Mouse (Mus musculus): ENCODE results near the gene Wdr6. TPM values are rescaled to one million over a fixed set of nuclear protein-coding genes. Genes with fewer than 3 reads are reported as not detected.
"Not testable (repeated sequence)": the region's sequence is repeated elsewhere in the genome, so short reads cannot be mapped to it uniquely, and the experiment has no call there.

The Wdr6 gene
- 273 and 274 TPM in 2 replicates for polyA plus RNA-seq (2014; fragmentation: Nextera tagmentation; extraction: Ambion mirVana)

DNA sequence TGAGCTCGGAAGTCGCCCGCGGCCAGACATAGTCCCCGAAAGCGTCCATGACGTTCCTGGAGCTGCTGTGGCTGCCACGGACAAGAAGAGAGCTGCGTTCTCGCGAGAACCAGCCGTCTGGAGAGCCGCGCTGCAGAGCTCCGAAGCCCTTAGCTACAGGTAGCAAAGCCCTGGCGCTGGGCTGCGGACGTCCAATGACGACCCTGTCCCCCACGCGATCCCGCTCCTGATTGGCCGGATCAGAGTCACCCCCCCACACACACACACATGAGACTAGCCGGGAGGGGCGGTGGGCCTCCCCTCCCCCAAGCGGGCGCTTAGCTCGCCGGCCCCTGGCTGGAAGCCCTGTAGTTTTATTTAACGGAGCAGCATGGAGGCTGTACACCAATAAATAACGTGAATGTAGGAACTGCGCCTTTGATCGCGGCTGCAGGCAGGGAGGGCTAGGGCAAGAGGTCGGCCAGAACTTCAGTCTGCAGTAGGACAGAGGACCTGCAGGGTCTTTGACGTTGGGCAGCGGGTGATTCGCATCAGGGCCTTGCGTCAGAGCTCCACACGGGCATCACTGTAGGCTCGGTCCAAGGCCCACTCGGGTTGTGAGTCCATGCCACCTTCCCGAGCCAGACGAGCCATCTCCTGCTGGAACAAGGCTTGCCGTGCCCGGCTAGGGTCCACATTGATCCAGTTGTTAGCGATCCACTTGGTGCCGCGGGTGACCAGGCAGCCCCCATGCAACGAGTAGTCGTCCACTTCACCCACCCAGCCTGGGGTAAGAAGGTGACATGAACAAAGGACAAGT is at the start of gene Wdr6:
TSS of gene Wdr6 (minus strand) at position 195 of the 799 bp plus-strand sequence.
- peak within 1 kb of the TSS; percentile 91 for H3K4me2 ChIP-seq (ENCODE audit: low read length)
- ATAC-seq (ENCODE audit: low FRiP score, low TSS enrichment) (peak; percentile 97), DNase-seq (peak; percentile 98)
- H3K27me3 ChIP-seq (ENCODE audit: control insufficient read depth, insufficient read depth, low read length): no peaks in the 10 kb centered on the region
- H3K9ac ChIP-seq (replicated peaks; ENCODE audit: low read length): peak within 1 kb of the TSS; percentile 94
- H3K4me3 ChIP-seq (replicated peaks; ENCODE audit: low read depth, low read length): peak within 1 kb of the TSS; percentile 77
- H3K4me1 ChIP-seq (ENCODE audit: control insufficient read depth, insufficient read depth, low read length): peaks cover 51% of the 10 kb centered on the region
- peaks cover 44% of the 10 kb centered on the region for H3K36me3 ChIP-seq (ENCODE audit: control insufficient read depth, insufficient read depth, low read length)
- H3K27ac ChIP-seq (replicated peaks; ENCODE audit: low read depth, low read length): peak within 1 kb of the TSS; percentile 98
- H3K9me3 ChIP-seq (ENCODE audit: control insufficient read depth, low read length): no peaks in the 10 kb centered on the region
- whole genome bisulfite sequencing: 4% methylated on average over 51 of the region's 51 CpGs

DNA sequence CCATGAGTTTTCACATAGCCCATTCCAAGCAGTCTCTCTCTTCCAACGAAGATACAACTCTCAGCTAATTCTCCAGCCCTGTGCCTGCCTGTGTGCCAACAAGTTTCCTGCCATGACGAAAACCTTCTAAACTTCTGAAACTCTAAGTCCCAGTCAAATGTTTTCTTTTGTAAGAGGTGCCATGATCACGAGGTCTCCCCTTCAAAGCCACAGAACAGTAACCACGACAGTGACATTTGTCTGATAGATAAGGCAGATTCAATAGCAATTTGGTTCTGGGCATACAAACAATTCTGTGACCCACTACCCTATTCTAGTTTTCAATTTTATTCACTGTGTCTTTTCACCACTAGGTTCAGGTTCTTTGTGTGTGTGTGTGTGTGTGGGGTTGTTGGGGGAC is 49.6 kb upstream of the Wdr6 start:
- no peak for ATAC-seq (ENCODE audit: low FRiP score, low TSS enrichment)
- WGBS: 89% methylated on average over 4 of the region's 4 CpGs
- Histone ChIP-seq H3K4me2 (ENCODE audit: low read length) (no peak overlapping the region), H3K4me3 (replicated peaks; ENCODE audit: low read depth, low read length) (no peak overlapping the region), H3K36me3 (ENCODE audit: control insufficient read depth, insufficient read depth, low read length) (peaks cover 10% of the 10 kb centered on the region), H3K9ac (replicated peaks; ENCODE audit: low read length) (no peak overlapping the region), H3K4me1 (ENCODE audit: control insufficient read depth, insufficient read depth, low read length) (no peaks in the 10 kb centered on the region), H3K27ac (replicated peaks; ENCODE audit: low read depth, low read length) (no peak overlapping the region), H3K27me3 (ENCODE audit: control insufficient read depth, insufficient read depth, low read length) (no peaks in the 10 kb centered on the region), H3K9me3 (ENCODE audit: control insufficient read depth, low read length) (no peaks in the 10 kb centered on the region)
- no peak for DNase-seq

DNA sequence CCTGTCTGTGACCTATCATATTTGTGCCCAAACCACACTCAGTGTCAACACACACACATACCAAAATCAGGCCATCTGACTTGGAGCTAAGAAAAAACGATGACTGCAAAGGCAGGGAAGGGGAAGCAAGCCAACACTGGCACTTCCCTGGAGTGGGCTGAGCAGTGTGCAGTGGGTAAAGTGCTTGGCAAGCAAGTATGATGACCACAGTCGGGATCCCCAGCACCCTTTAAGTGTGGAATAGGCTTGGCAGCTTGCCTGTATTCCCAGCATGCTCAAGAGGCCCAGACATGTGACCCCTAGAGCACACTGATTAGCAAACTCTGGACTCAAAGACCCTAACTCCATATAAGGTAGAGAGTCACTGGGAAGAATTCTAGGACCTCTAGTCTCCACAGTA is 48.0 kb upstream of the Wdr6 start:
- WGBS: 86% methylated on average over 2 of the region's 2 CpGs
- no peak for DNase-seq
- ATAC-seq (ENCODE audit: low FRiP score, low TSS enrichment): no peak
- H3K4me1 ChIP-seq (ENCODE audit: control insufficient read depth, insufficient read depth, low read length): no peaks in the 10 kb centered on the region
- no peak overlapping the region for H3K27ac ChIP-seq (replicated peaks; ENCODE audit: low read depth, low read length)
- no peak overlapping the region for H3K4me2 ChIP-seq (ENCODE audit: low read length)
- no peak overlapping the region for H3K4me3 ChIP-seq (replicated peaks; ENCODE audit: low read depth, low read length)
- no peaks in the 10 kb centered on the region for H3K27me3 ChIP-seq (ENCODE audit: control insufficient read depth, insufficient read depth, low read length)
- peaks cover 5% of the 10 kb centered on the region; the same call in 1 of the 2 replicates for H3K36me3 ChIP-seq (ENCODE audit: control insufficient read depth, insufficient read depth, low read length)
- H3K9ac ChIP-seq (replicated peaks; ENCODE audit: low read length): no peak overlapping the region
- H3K9me3 ChIP-seq (ENCODE audit: control insufficient read depth, low read length): no peaks in the 10 kb centered on the region

DNA sequence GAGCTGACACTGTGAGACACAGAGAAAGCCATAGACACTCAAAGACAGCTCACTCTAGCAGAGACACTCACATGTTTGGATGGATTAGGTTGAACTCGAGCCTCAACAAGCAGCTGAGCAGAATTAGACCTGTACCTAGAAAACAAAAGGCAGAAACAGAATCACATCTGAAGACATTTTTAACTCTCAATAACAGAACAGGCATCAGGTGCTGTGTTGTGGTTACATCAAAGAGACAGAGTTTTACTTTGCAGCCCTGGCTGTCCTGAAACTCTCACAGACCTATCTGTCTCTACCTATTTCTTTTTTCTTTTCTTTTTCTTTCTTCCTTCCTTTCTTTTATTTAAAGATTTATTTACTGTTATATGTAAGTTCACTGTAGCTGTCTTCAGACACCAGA is 38.8 kb upstream of the Wdr6 start:
- Histone ChIP-seq H3K4me1 (ENCODE audit: control insufficient read depth, insufficient read depth, low read length) (no peaks in the 10 kb centered on the region), H3K9me3 (ENCODE audit: control insufficient read depth, low read length) (no peaks in the 10 kb centered on the region), H3K4me3 (replicated peaks; ENCODE audit: low read depth, low read length) (no peak overlapping the region), H3K36me3 (ENCODE audit: control insufficient read depth, insufficient read depth, low read length) (peaks cover 65% of the 10 kb centered on the region), H3K27me3 (ENCODE audit: control insufficient read depth, insufficient read depth, low read length) (no peaks in the 10 kb centered on the region), H3K4me2 (ENCODE audit: low read length) (no peak overlapping the region), H3K27ac (replicated peaks; ENCODE audit: low read depth, low read length) (no peak overlapping the region), H3K9ac (replicated peaks; ENCODE audit: low read length) (no peak overlapping the region)
- ATAC-seq (ENCODE audit: low FRiP score, low TSS enrichment) (no peak), DNase-seq (no peak)
- WGBS: 97% methylated on average over 1 of the region's 1 CpGs

DNA sequence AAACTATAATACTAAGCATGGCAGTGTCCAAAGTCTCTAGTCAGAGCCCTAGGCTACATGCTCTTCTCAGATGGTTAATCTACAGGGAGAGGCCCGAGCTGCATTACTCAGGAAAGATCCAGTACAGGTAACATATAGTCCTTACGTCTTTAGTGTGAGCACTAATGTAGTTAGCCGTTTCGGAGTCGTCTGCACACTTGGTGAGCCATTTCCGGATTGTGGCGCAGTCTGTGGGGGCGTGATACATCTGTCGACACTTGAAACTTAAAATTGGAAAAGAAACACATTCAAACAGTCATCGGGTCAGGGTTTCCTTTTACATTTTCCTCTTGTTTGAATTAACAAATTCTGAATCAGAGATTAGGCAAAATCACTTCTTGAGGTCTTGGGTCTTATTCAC is 32.9 kb upstream of the Wdr6 start:
- 98% methylated on average over 10 of the region's 10 CpGs for WGBS
- H3K36me3 ChIP-seq (ENCODE audit: control insufficient read depth, insufficient read depth, low read length): peaks cover 95% of the 10 kb centered on the region

DNA sequence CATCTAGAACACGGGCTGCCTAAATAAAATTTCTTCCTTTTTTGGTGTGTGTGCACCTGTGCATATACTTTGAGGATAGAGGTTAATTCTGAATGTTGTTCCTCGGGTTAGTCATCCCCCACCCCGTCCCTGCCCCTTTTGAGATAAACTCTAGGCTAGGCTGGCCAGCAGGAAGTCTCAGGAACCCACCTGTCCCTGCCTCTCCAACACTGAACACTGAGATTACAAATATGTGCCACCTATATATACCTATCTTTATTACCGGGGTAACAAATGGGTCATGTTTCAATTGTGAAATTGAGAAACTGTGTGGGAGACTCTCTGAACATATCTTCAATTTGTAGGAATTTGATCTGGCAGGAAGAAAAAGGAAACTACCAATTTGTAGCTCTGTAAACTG is 30.4 kb upstream of the Wdr6 start:
- H3K4me2 ChIP-seq (ENCODE audit: low read length): no peak overlapping the region
- ATAC-seq (ENCODE audit: low FRiP score, low TSS enrichment): no peak
- H3K9ac ChIP-seq (replicated peaks; ENCODE audit: low read length): no peak overlapping the region
- H3K4me1 ChIP-seq (ENCODE audit: control insufficient read depth, insufficient read depth, low read length): no peaks in the 10 kb centered on the region
- peaks cover 93% of the 10 kb centered on the region for H3K36me3 ChIP-seq (ENCODE audit: control insufficient read depth, insufficient read depth, low read length)
- no peaks in the 10 kb centered on the region for H3K9me3 ChIP-seq (ENCODE audit: control insufficient read depth, low read length)
- WGBS: 95% methylated on average over 4 of the region's 4 CpGs
- H3K4me3 ChIP-seq (replicated peaks; ENCODE audit: low read depth, low read length): no peak overlapping the region
- no peak for DNase-seq
- no peak overlapping the region for H3K27ac ChIP-seq (replicated peaks; ENCODE audit: low read depth, low read length)
- no peaks in the 10 kb centered on the region for H3K27me3 ChIP-seq (ENCODE audit: control insufficient read depth, insufficient read depth, low read length)

More for the DNA sequence above, 32.9 kb upstream of the Wdr6 start:
- Histone ChIP-seq H3K27ac (replicated peaks; ENCODE audit: low read depth, low read length) (no peak overlapping the region), H3K9me3 (ENCODE audit: control insufficient read depth, low read length) (no peaks in the 10 kb centered on the region), H3K4me3 (replicated peaks; ENCODE audit: low read depth, low read length) (no peak overlapping the region), H3K4me2 (ENCODE audit: low read length) (no peak overlapping the region), H3K27me3 (ENCODE audit: control insufficient read depth, insufficient read depth, low read length) (no peaks in the 10 kb centered on the region), H3K9ac (replicated peaks; ENCODE audit: low read length) (no peak overlapping the region), H3K4me1 (ENCODE audit: control insufficient read depth, insufficient read depth, low read length) (no peaks in the 10 kb centered on the region)
- DNase-seq (no peak), ATAC-seq (ENCODE audit: low FRiP score, low TSS enrichment) (no peak)

DNA sequence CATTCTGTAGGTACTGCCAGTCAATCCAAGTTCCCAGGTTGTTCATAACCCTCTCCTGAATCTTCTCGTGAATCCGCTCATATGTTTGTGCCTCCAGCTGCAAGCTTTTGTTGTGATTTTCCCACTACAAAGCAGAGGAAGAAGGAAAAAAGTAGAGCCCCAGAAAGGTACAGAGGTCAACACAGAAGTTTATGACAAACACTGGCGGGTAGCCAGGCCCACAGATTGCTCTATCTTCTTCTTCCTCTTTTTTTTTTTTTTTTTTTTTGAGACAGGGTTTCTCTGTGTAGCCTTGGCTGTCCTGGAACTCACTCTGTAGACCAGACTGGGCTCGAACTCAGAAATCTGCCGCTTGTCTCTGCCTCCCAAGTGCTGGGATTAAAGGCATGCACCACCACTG is 29.4 kb upstream of the Wdr6 start:
- not testable (repeated sequence) for H3K27me3 ChIP-seq (ENCODE audit: control insufficient read depth, insufficient read depth, low read length); H3K4me3 ChIP-seq (replicated peaks; ENCODE audit: low read depth, low read length); H3K4me1 ChIP-seq (ENCODE audit: control insufficient read depth, insufficient read depth, low read length); DNase-seq; H3K9me3 ChIP-seq (ENCODE audit: control insufficient read depth, low read length); ATAC-seq (ENCODE audit: low FRiP score, low TSS enrichment); H3K27ac ChIP-seq (replicated peaks; ENCODE audit: low read depth, low read length); H3K9ac ChIP-seq (replicated peaks; ENCODE audit: low read length); H3K4me2 ChIP-seq (ENCODE audit: low read length)
- 91% methylated on average over 5 of the region's 5 CpGs for WGBS
- H3K36me3 ChIP-seq (ENCODE audit: control insufficient read depth, insufficient read depth, low read length): peaks cover 93% of the 10 kb centered on the region

DNA sequence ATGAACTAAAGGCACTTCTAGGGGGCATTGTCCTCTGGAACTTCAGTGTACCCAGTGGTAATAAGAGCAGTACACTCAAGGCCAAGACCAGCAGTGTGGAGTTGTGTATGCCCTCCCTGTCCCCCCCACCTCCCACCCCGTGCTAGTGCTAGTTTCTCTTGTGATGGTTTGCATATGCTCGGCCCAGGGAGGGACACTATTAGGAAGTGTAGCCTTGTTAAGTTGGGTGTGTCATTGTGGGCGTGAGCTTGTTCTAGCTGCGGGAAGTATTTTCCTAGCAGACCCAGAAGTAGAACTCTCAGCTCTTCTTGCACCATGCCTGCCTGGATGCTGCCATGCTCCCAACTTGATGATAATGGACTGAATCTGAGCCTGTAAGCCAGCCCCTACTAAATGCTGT is 23.4 kb upstream of the Wdr6 start:
- no peak for ATAC-seq (ENCODE audit: low FRiP score, low TSS enrichment)
- no peaks in the 10 kb centered on the region for H3K27me3 ChIP-seq (ENCODE audit: control insufficient read depth, insufficient read depth, low read length)
- no peak overlapping the region for H3K4me2 ChIP-seq (ENCODE audit: low read length)
- no peaks in the 10 kb centered on the region for H3K4me1 ChIP-seq (ENCODE audit: control insufficient read depth, insufficient read depth, low read length)
- H3K4me3 ChIP-seq (replicated peaks; ENCODE audit: low read depth, low read length): no peak overlapping the region
- no peak overlapping the region for H3K9ac ChIP-seq (replicated peaks; ENCODE audit: low read length)
- 91% methylated on average over 4 of the region's 4 CpGs for WGBS
- no peaks in the 10 kb centered on the region for H3K9me3 ChIP-seq (ENCODE audit: control insufficient read depth, low read length)
- H3K27ac ChIP-seq (replicated peaks; ENCODE audit: low read depth, low read length): no peak overlapping the region
- peaks cover 41% of the 10 kb centered on the region for H3K36me3 ChIP-seq (ENCODE audit: control insufficient read depth, insufficient read depth, low read length)
- DNase-seq: no peak

DNA sequence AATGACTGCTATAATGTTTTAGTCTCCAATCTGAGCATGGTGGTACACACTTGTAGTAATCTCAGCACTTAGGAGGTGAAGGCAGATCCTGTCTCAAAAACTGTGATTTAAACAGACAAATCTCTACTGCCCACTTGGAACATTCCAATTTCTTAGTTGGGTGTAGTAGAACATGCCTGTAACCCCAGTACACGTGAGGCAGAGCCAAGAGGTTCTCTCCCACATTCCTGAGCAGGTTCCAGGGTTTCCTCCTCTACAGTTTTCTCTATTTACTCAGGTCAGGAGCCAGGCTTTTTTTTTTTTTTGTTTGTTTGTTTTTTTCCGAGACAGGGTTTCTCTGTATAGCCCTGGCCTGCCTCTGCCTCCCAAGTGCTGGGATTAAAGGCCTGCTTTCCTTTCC is 21.5 kb upstream of the Wdr6 start:
- H3K4me2 ChIP-seq (ENCODE audit: low read length): no peak overlapping the region
- no peak overlapping the region for H3K9ac ChIP-seq (replicated peaks; ENCODE audit: low read length)
- WGBS: 70% methylated on average over 2 of the region's 2 CpGs
- H3K36me3 ChIP-seq (ENCODE audit: control insufficient read depth, insufficient read depth, low read length): peaks cover 27% of the 10 kb centered on the region
- no peak overlapping the region for H3K4me3 ChIP-seq (replicated peaks; ENCODE audit: low read depth, low read length)
- no peaks in the 10 kb centered on the region for H3K9me3 ChIP-seq (ENCODE audit: control insufficient read depth, low read length)
- H3K27me3 ChIP-seq (ENCODE audit: control insufficient read depth, insufficient read depth, low read length): no peaks in the 10 kb centered on the region
- no peak overlapping the region for H3K27ac ChIP-seq (replicated peaks; ENCODE audit: low read depth, low read length)
- no peak for ATAC-seq (ENCODE audit: low FRiP score, low TSS enrichment)
- H3K4me1 ChIP-seq (ENCODE audit: control insufficient read depth, insufficient read depth, low read length): peaks cover 10% of the 10 kb centered on the region; the same call in 1 of the 2 replicates
- no peak for DNase-seq
